Mouse (Mus musculus) 416B (cell line): ENCODE data around the gene Arl5c.

Experiments
- DNase-seq: peaks from one replicate; pipeline ENCODE4 v3.0.0; 2011; ENCODE audit warnings: low read depth

Arl5c gene

GRCm38 (mm10) chr11:98019883-98020610, 24.1 kb upstream of the Arl5c start:
- no peak for DNase-seq

- peak; percentile 43 for DNase-seq
Measured at GRCm38 (mm10) chr11:98018858-98019641, 23.1 kb upstream of the Arl5c start.

GRCm38 (mm10) chr11:98018222-98018621, 22.2 kb upstream of the Arl5c start:
- DNase-seq, result peak; percentile 54

- no peak for DNase-seq
Measured at GRCm38 (mm10) chr11:98016824-98017223, 20.8 kb upstream of the Arl5c start.

GRCm38 (mm10) chr11:98016177-98016576, 20.2 kb upstream of the Arl5c start:
- DNase-seq, result no peak

GRCm38 (mm10) chr11:98012831-98013230, 16.9 kb upstream of the Arl5c start:
- DNase-seq, result no peak

GRCm38 (mm10) chr11:98011716-98012115, 15.7 kb upstream of the Arl5c start:
- no peak for DNase-seq

- DNase-seq, result no peak
Measured at GRCm38 (mm10) chr11:98008087-98008486, 12.1 kb upstream of the Arl5c start.

- DNase-seq, result no peak
Measured at GRCm38 (mm10) chr11:98005686-98006085, 9.7 kb upstream of the Arl5c start.

- DNase-seq, result no peak
Measured at GRCm38 (mm10) chr11:98005076-98005475, 9.1 kb upstream of the Arl5c start.

GRCm38 (mm10) chr11:98004161-98004560, 8.2 kb upstream of the Arl5c start:
- no peak for DNase-seq

- DNase-seq, result no peak
Measured at GRCm38 (mm10) chr11:98003171-98003671, 7.2 kb upstream of the Arl5c start.

GRCm38 (mm10) chr11:98002627-98003026, 6.6 kb upstream of the Arl5c start:
- DNase-seq, result peak; percentile 68

- no peak for DNase-seq
Measured at GRCm38 (mm10) chr11:98001986-98002385, 6.0 kb upstream of the Arl5c start.

GRCm38 (mm10) chr11:98001351-98001824, 5.4 kb upstream of the Arl5c start:
- no peak for DNase-seq

GRCm38 (mm10) chr11:98000378-98001140, 4.6 kb upstream of the Arl5c start:
- no peak for DNase-seq

- DNase-seq, result no peak
Measured at GRCm38 (mm10) chr11:97999748-98000147, 3.8 kb upstream of the Arl5c start.

- no peak for DNase-seq
Measured at GRCm38 (mm10) chr11:97998898-97999608, 3.1 kb upstream of the Arl5c start.

GRCm38 (mm10) chr11:97998074-97998793, 2.3 kb upstream of the Arl5c start:
- no peak for DNase-seq

GRCm38 (mm10) chr11:97997387-97997960, 1.5 kb upstream of the Arl5c start:
- DNase-seq, result no peak

- no peak for DNase-seq
Measured at GRCm38 (mm10) chr11:97996691-97997090, 710 bp upstream of the Arl5c start.
